Mouse (Mus musculus) small intestine, adult 2 months (tissue): Measurements from ENCODE around the gene N4bp3.

Experiments used
- CTCF ChIP-seq: fragments of 200-500 bp; IDR thresholded peaks from 2 replicates; pipeline ENCODE4 v1.5.1; 2012; ENCODE audit warnings: low read depth, mild to moderate bottlenecking, control low read depth, inconsistent platforms, low read length, moderate library complexity, mixed read lengths; ENCODE audit not compliant: insufficient replicate concordance, insufficient read length; ENCODE audit errors: extremely low read depth
- POLR2A ChIP-seq: fragments of 200-500 bp; IDR thresholded peaks from 2 replicates; pipeline ENCODE4 v1.6.1; 2012; ENCODE audit warnings: low read depth, mild to moderate bottlenecking, control low read depth, inconsistent platforms, low read length, moderate library complexity

- no peak for TF ChIP-seq CTCF
- TF ChIP-seq POLR2A, result no peak
Observed at GRCm38 (mm10) chr11:51648566-51648965, 2.1 kb downstream of the N4bp3 start.
